8 mouse cellular contexts compared by ENCODE assay signal in the genomic region with DNA sequence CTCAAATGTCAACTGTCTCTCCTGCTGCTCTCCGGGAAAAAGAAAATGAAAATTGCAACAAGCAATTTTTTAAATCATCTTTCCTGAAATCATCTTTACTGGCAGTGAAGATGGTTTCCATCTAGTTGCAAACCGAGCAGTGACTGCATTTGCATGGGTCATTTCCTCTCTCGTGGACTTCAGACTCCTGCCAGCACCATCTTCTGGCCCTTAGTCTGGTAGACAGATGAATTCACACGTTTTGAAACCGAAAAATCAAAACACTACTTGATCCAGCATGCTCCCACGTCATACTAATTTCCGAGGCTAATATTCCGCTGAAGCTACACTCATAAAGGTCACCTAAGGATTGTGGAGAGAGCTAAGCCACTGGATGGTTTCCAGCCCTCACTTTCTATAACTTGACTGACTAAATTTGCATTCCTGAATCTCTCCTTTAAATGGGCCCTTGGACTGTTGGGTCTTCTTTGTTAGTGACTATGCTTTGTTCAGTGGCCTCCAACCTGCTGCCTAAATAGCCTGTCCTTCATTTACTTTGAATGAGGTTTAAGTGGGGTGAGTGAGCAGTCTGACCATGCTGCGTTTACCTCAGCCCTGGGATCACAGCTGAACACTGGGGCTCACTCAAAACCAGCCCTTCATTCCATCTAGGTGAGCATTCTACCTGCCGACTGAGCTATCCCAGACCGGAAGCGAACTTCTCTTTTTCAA. TPM values are rescaled to one million over a fixed set of nuclear protein-coding genes. Genes with fewer than 3 reads are reported as not detected.
DNase-seq lines count a peak whose midpoint lies in the region; TF ChIP-seq lines count a peak whose summit lies in the region.

No protein-coding gene starts in this region.

- H3K9me3 ChIP-seq in ES-E14 (ENCODE audit: control insufficient read depth, insufficient read depth, low read depth, low read length): no peaks in the 10 kb centered on the region
- no peaks in the 10 kb centered on the region for H3K9me3 ChIP-seq in midbrain, embryonic 10.5 days (replicated peaks)

- H3K27ac ChIP-seq in ES-E14 (ENCODE audit: insufficient read depth, low read depth, low read length, poor library complexity, severe bottlenecking): no peak overlapping the region
- peak overlapping the region; percentile 92 for H3K27ac ChIP-seq in midbrain, embryonic 10.5 days (replicated peaks)

- no peaks in the 10 kb centered on the region for H3K36me3 ChIP-seq in ES-E14 (ENCODE audit: control insufficient read depth, insufficient read depth, low read length, poor library complexity, severe bottlenecking)
- no peaks in the 10 kb centered on the region for H3K36me3 ChIP-seq in midbrain, embryonic 10.5 days

- in situ Hi-C loops in ES-E14 (cut with MboI; ENCODE audit: low sequenced_read_pairs in 2 of 2, unreplicated experiment in 2 of 2): no loop called here

- WGBS in midbrain, embryonic 10.5 days: 17% methylated on average over 12 of the region's 12 CpGs

- no peak overlapping the region for H3K9ac ChIP-seq in ES-E14 (ENCODE audit: insufficient read depth, low read depth, low read length, poor library complexity, severe bottlenecking)

- peaks cover 65% of the 10 kb centered on the region for H3K27me3 ChIP-seq in midbrain, embryonic 10.5 days (ENCODE audit: low read depth, poor library complexity, severe bottlenecking)

- H3K4me1 ChIP-seq in ES-E14 (ENCODE audit: control insufficient read depth in 2 of 2, insufficient read depth in 2 of 2, low read length in 2 of 2, poor library complexity in 1 of 2): peaks cover 1 to 3% of the 10 kb centered on the region in 2 experiments; a peak in 2 of 4 replicates
- H3K4me1 ChIP-seq in midbrain, embryonic 10.5 days: peaks cover 34% of the 10 kb centered on the region

- DNase-seq in 3T3-L1 (ENCODE audit: low read depth, low spot score) (peak; percentile 37), ES-E14 (ENCODE audit: low read depth, low spot score) (no peak)
- DNase-seq in heart, adult 8-10 months (ENCODE audit: low spot score): peak; percentile 33
- peak; percentile 79 for DNase-seq in kidney, adult 9 months
- peak; percentile 34 for DNase-seq in midbrain, embryonic 10.5 days (ENCODE audit: low spot score)
- no peak for DNase-seq in Muller cell, postnatal 12 days (ENCODE audit: inconsistent ontology term)
- DNase-seq in urinary bladder, postnatal 36 days (ENCODE audit: low spot score in 2 of 2): no peak
- no peak for DNase-seq in cerebellum, adult 11 months

- peak overlapping the region; percentile 81 to 85; a peak in 3 of 4 replicates for H3K4me3 ChIP-seq in ES-E14 (ENCODE audit: insufficient read depth in 1 of 2, low read depth in 1 of 2, low read length in 2 of 2, poor library complexity in 1 of 2, severe bottlenecking in 1 of 2)
- H3K4me3 ChIP-seq in midbrain, embryonic 10.5 days: peak overlapping the region; percentile 82

TF ChIP-seq in ES-E14, 5 proteins besides CTCF, POLR2A, EP300 and RAD21:
- TF ChIP-seq HCFC1 (IDR thresholded peaks at IDR 0.05; ENCODE audit: borderline replicate concordance, insufficient read depth, low read length) (no peak), CHD2 (IDR thresholded peaks at IDR 0.05; ENCODE audit: low read depth, low read length) (peak; percentile 15; the same call in 1 of the 2 replicates)

RNA-seq across cellular contexts. Expression of gene Dgkh, which starts 0.9 kb away (rescaled TPM):
- 8.2 and 26.1 TPM in 2 replicates for total RNA-seq in ES-E14 (2012; rRNA removed)
- 1 to 10 TPM; 4.3 to 7.0 (median 5.9) TPM for total RNA-seq in heart, adult 8-10 months (2022)
- polyA plus RNA-seq in midbrain, embryonic 10.5 days (2016; fragmentation: Nextera tagmentation; extraction: Ambion mirVana): 0.71 and 0.73 TPM in 2 replicates

Comparison
In these comparisons a context has a peak if more than half of its experiments do, and no peak if none do; other contexts are left out.
1. DNase-seq: peak in 3T3-L1 (single experiment), heart, adult 8-10 months (single experiment), kidney, adult 9 months (single experiment) and midbrain, embryonic 10.5 days (single experiment); none in ES-E14 (single experiment), Muller cell, postnatal 12 days (single experiment), urinary bladder, postnatal 36 days (0 of 2) and cerebellum, adult 11 months (single experiment).